Mouse (Mus musculus): ENCODE measurements around the gene Sdk1.

DNA sequence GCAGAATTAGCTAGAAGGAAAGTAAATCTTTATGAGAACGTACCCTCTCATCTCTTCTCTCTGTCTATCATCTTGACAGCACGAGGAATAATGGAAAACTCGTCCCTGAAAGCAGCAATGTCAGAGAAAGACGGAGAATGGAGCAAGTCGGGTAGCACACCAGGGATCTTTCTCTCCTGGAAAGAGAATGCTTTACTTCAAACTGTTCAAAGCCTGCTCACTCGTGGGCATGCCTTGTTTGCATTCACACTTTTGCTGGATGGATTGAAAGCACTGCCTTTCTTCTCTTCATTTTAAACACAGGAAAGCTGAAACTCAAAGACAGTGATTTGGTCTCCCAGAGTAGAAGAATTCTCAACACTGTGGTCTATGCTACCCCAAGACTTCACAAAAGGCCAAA is 1020.8 kb downstream of the Sdk1 start:
- TF ChIP-seq CTCF (IDR thresholded peaks at IDR 0.05; ENCODE audit: insufficient read depth, low read depth, low read length) (no peak), POLR2A (IDR thresholded peaks at IDR 0.05; ENCODE audit: insufficient read depth, low read depth, low read length) (no peak)

Data from olfactory bulb, adult 2 months (tissue).